Mouse (Mus musculus) erythroblast, embryonic 14.5 days (primary cell): ENCODE measurements around the gene Atf7ip.

ENCODE experiments used
- GATA1 ChIP-seq: IDR thresholded peaks from 2 replicates; pipeline ENCODE4 v1.6.1; 2012; ENCODE audit warnings: low read length, inconsistent platforms, mixed read lengths
- TAL1 ChIP-seq: IDR thresholded peaks from 3 replicates; pipeline ENCODE4 v1.6.1; 2012; ENCODE audit warnings: low read length, inconsistent platforms, mixed read lengths

DNA sequence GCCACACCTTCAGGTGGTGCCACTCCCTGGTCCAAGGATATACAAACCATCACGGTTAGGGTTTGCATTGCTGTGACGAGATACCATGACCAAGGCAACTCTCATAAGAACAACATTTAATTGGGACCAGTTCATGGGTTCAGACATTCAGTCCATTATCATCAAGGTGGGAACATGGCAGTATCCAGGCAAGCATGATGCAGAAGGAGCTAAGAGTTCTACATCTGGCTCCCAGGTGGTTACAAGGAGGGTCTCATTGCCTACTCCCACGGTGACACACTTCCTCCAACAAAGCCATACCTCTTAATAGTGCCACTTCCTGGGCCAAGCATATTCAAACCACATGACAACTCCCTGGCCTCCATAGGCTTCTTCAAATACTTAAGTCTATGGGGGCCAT, 2.7 kb downstream of the Atf7ip start:
- TF ChIP-seq TAL1 (no peak), GATA1 (no peak)
